Mouse (Mus musculus) brain, embryonic 14.5 days (tissue): ENCODE data around the gene Simc1. TPM values are rescaled to one million over a fixed set of nuclear protein-coding genes. Genes with fewer than 3 reads are reported as not detected.

Experiments
- DNase-seq: peaks from one replicate; pipeline ENCODE4 v3.0.0-alpha.2; 2011; ENCODE audit warnings: low read depth
- CTCF ChIP-seq: fragments of 200-500 bp; IDR thresholded peaks from 2 replicates; pipeline ENCODE4 v1.5.1; 2012; ENCODE audit warnings: inconsistent platforms, mild to moderate bottlenecking, moderate library complexity, borderline replicate concordance; ENCODE audit not compliant: insufficient read depth, insufficient read length; ENCODE audit errors: extremely low read depth
- POLR2A ChIP-seq: fragments of 200-500 bp; IDR thresholded peaks from 2 replicates; pipeline ENCODE4 v1.6.1; 2012; ENCODE audit warnings: mild to moderate bottlenecking, inconsistent platforms, borderline replicate concordance; ENCODE audit not compliant: poor library complexity, insufficient read depth, insufficient read length, severe bottlenecking; ENCODE audit errors: extremely low read depth
- polyA plus RNA-seq: library from polyadenylated mRNA; depleted of rRNA; stranded (reverse); fragments of >200 nt; gene quantifications from 2 replicates; pipeline ENCODE4 v1.2.3, GENCODE M21; 2012

Gene Simc1
- polyA plus RNA-seq, 1 experiment, result 36.3 TPM

GRCm38 (mm10) chr13:54570736-54571135, 67.2 kb downstream of the Simc1 start:
- TF ChIP-seq CTCF (no peak), POLR2A (no peak)
- no peak for DNase-seq

GRCm38 (mm10) chr13:54571637-54572036, 68.1 kb downstream of the Simc1 start:
- peak; percentile 72 for DNase-seq
- TF ChIP-seq POLR2A (no peak), CTCF (no peak)

GRCm38 (mm10) chr13:54572621-54573020, 69.0 kb downstream of the Simc1 start:
- no peak for TF ChIP-seq CTCF
- TF ChIP-seq POLR2A, result no peak
- DNase-seq, result no peak

- peak; percentile 48; the same call in 1 of the 2 replicates for TF ChIP-seq POLR2A
- TF ChIP-seq CTCF, result no peak
- peak; percentile 90 for DNase-seq
These were observed 71.4 kb downstream of the Simc1 start, which contains the start of gene Arl10 for GRCm38 (mm10) chr13:54574854-54575481. TSS of gene Arl10 (plus strand) at chr13:54575015.

GRCm38 (mm10) chr13:54575489-54575888, 71.9 kb downstream of the Simc1 start:
- TF ChIP-seq POLR2A, result no peak
- TF ChIP-seq CTCF, result no peak
- peak; percentile 22 for DNase-seq

- TF ChIP-seq POLR2A (no peak), CTCF (no peak)
- DNase-seq, result peak; percentile 19
These were observed 74.3 kb downstream of the Simc1 start for GRCm38 (mm10) chr13:54577652-54578507.

GRCm38 (mm10) chr13:54581385-54581784, 77.8 kb downstream of the Simc1 start:
- TF ChIP-seq POLR2A, result no peak
- no peak for TF ChIP-seq CTCF

GRCm38 (mm10) chr13:54582126-54582525, 78.5 kb downstream of the Simc1 start:
- TF ChIP-seq POLR2A (no peak), CTCF (no peak)
- DNase-seq, result peak; percentile 59

More at GRCm38 (mm10) chr13:54581385-54581784, 77.8 kb downstream of the Simc1 start:
- DNase-seq, result no peak

- DNase-seq, result no peak
- TF ChIP-seq CTCF (no peak), POLR2A (no peak)
These were observed 79.3 kb downstream of the Simc1 start for GRCm38 (mm10) chr13:54582860-54583259.

- TF ChIP-seq CTCF, result no peak
- no peak for TF ChIP-seq POLR2A
- DNase-seq, result no peak
These were observed 82.3 kb downstream of the Simc1 start for GRCm38 (mm10) chr13:54585831-54586230.

GRCm38 (mm10) chr13:54589414-54589995, 85.9 kb downstream of the Simc1 start:
- no peak for DNase-seq
- TF ChIP-seq POLR2A (no peak), CTCF (no peak)

GRCm38 (mm10) chr13:54589996-54590951, 86.7 kb downstream of the Simc1 start, which contains the start of the genes Nop16 and Higd2a:
TSS of gene Nop16 (minus strand) at chr13:54590090.
TSS of gene Higd2a (plus strand) at chr13:54590207.
- TF ChIP-seq CTCF (no peak), POLR2A (peak; percentile 33; the same call in 1 of the 2 replicates)
- DNase-seq, result peak; percentile 99

- DNase-seq, result no peak
- TF ChIP-seq POLR2A (no peak), CTCF (no peak)
These were observed 88.3 kb downstream of the Simc1 start for GRCm38 (mm10) chr13:54591776-54592356.
